Mouse (Mus musculus): ENCODE results near the gene Gm4559.
"Not testable (repeated sequence)": the region's sequence is repeated elsewhere in the genome, so short reads cannot be mapped to it uniquely, and the experiment has no call there.

The Gm4559 gene

DNA sequence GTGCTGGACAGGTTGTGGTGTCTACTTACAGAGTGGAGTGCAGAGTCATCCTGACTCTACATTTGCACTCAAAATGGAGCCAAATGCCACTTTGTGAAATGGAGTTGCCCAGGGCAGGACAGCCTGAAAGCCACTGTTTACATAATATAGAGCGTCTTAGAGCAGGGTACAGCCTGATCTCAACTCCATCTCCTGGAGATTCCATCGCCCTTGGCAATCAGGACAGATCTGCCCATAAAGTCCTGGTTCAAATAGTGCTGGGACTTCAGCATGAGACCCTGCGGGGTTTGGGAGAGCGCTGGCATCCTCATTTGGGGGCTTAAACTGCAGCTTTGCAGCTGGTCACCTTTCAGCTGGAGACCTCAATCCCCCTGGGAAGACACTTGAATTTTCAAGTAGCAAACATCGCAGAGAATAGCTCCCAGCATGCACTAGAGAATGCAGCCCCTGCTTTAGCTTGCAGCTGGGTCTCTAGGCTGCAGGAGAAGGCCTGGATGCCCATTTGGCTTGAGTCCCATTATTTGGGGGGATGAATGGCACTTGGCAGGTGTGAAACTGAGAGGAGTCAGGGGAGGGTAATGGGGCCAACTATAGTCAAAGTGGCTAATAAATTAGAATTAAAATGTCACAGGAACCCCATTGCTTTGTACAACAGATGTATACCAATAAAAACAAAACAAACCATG, 40.6 kb upstream of the Gm4559 start:
- Histone ChIP-seq H3K27me3 (ENCODE audit: insufficient read depth, low read length) (peaks cover 11% of the 10 kb centered on the region; the same call in 1 of the 2 replicates), H3K36me3 (ENCODE audit: insufficient read depth, low read length) (no peaks in the 10 kb centered on the region), H3K4me3 (replicated peaks; ENCODE audit: low read length) (no peak overlapping the region), H3K9me3 (ENCODE audit: low read length) (no peaks in the 10 kb centered on the region), H3K4me1 (replicated peaks; ENCODE audit: low read depth, low read length) (0 out of 2 replicates have a peak, but pooled peaks cover 9% of the 10 kb centered on the region)
- TF ChIP-seq POU5F1 (IDR thresholded peaks at IDR 0.05; ENCODE audit: borderline replicate concordance, low read length) (no peak), NANOG (IDR thresholded peaks at IDR 0.05; ENCODE audit: borderline replicate concordance, low read length) (no peak), CTCF (conservative IDR thresholded peaks at IDR 0.05; ENCODE audit: low read length) (no peak)

DNA sequence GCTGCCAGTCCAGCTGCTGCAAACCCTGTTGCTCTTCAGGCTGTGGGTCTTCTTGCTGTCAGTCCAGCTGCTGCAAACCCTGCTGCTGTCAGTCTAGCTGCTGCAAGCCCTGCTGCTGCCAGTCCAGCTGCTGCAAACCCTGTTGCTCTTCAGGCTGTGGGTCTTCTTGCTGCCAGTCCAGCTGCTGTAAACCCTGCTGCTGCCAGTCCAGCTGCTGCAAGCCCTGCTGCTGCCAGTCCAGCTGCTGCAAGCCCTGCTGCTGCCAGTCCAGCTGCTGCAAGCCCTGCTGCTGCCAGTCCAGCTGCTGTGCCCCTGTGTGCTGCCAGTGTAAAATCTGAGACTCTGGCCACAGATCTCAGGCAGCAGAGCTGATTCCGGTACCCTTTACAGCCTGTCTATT, 29.8 kb upstream of the Gm4559 start:
- not testable (repeated sequence) for H3K4me3 ChIP-seq (replicated peaks; ENCODE audit: low read length); H3K36me3 ChIP-seq (ENCODE audit: insufficient read depth, low read length); H3K4me1 ChIP-seq (replicated peaks; ENCODE audit: low read depth, low read length); H3K9me3 ChIP-seq (ENCODE audit: low read length)
- peaks cover 39% of the 10 kb centered on the region for H3K27me3 ChIP-seq (ENCODE audit: insufficient read depth, low read length)

DNA sequence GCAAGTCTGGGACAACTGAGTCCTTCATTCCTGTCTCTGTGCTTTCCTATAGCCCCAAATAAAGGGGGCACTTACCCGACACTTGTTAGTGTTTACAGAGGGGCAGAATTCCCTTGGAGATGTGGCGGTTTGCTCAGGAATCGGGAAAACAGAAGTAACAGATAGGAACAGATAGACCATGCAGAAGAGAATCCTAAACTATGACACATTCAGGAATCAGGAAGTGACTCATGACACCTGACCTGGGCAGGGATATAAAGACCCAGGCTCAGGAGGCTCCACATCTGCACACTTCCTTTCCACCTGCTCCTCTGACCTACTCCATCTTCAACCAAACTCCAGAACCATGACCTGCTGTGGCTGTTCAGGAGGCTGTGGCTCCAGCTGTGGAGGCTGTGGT, 29.1 kb upstream of the Gm4559 start, which contains the start of gene Krtap5-4:
Krtap5-4 (plus strand) TSS at position 301 of the 400 bp plus-strand sequence.
- Histone ChIP-seq H3K36me3 (ENCODE audit: insufficient read depth, low read length) (no peaks in the 10 kb centered on the region), H3K27me3 (ENCODE audit: insufficient read depth, low read length) (peaks cover 42% of the 10 kb centered on the region), H3K9me3 (ENCODE audit: low read length) (no peaks in the 10 kb centered on the region), H3K4me1 (replicated peaks; ENCODE audit: low read depth, low read length) (no peaks in the 10 kb centered on the region), H3K4me3 (replicated peaks; ENCODE audit: low read length) (no peak within 1 kb of the TSS)
- no peak for TF ChIP-seq CTCF (conservative IDR thresholded peaks at IDR 0.05; ENCODE audit: low read length)
- TF ChIP-seq POU5F1 (IDR thresholded peaks at IDR 0.05; ENCODE audit: borderline replicate concordance, low read length): no peak
- no peak for TF ChIP-seq NANOG (IDR thresholded peaks at IDR 0.05; ENCODE audit: borderline replicate concordance, low read length)

DNA sequence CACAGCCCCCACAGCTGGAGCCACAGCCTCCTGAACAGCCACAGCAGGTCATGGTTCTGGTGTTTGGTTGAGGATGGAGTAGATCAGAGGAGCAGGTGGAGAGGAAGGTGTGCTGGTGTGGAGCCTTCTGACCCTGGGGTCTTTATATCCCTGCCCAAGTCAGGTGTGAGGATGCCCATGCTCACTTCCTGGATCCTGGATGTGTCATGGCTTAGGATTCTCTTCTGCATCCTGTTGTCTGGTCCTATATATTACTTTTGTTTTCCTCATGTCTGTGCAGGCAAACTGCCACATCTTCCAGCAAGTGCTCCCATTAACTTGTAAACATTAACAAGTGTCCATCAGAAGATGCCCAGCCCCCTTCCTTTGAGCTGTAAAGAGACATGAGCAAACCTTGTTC, 22.9 kb upstream of the Gm4559 start, which contains the start of gene Krtap5-1:
Krtap5-1 (minus strand) TSS at position 101 of the 400 bp plus-strand sequence.
- Histone ChIP-seq H3K9me3 (ENCODE audit: low read length) (peaks cover 12% of the 10 kb centered on the region), H3K27me3 (ENCODE audit: insufficient read depth, low read length) (peaks cover 21% of the 10 kb centered on the region)
- H3K36me3 ChIP-seq (ENCODE audit: insufficient read depth, low read length); H3K4me1 ChIP-seq (replicated peaks; ENCODE audit: low read depth, low read length); H3K4me3 ChIP-seq (replicated peaks; ENCODE audit: low read length): not testable (repeated sequence)

DNA sequence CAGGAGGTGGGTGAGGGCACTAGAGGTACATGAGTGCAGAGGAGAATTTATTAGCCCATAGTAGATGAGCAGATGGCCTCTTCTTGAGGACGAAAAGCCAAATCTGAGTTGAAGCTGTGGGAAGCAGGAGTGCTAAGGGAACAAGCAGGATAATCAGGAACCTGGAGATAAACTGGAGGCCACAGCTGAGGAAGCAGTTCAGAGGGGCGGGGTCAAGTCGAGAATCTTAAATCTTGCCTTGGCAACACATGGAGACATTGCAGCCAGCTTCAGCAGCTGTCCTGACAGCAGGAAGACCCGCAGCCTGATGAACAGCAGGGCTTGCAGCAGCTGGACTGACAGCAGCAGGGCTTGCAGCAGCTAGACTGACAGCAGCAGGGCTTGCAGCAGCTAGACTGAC, 21.9 kb upstream of the Gm4559 start:
- not testable (repeated sequence) for H3K4me3 ChIP-seq (replicated peaks; ENCODE audit: low read length); H3K36me3 ChIP-seq (ENCODE audit: insufficient read depth, low read length); H3K4me1 ChIP-seq (replicated peaks; ENCODE audit: low read depth, low read length)
- Histone ChIP-seq H3K9me3 (ENCODE audit: low read length) (peaks cover 14% of the 10 kb centered on the region), H3K27me3 (ENCODE audit: insufficient read depth, low read length) (peaks cover 17% of the 10 kb centered on the region)

DNA sequence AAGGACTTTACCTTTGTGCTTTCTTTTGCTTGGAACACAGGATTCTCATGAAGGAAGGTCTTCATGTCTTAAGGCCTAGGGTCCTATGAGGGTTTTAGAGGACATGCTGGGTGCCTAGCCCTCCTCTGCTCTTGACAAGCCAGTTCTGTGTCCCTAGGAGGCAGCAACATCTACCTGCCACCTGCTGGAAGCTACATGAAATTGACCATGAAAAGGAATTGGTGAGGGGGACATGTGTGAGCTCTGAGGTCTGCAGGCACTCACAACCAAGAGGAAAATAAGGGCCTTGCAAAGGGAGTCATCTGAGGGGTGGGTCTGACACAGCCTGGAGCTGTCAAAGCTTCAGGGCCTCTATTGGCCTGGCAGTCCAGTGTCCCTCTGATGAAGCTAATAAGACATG, 21.3 kb upstream of the Gm4559 start:
- Histone ChIP-seq H3K4me3 (replicated peaks; ENCODE audit: low read length) (no peak overlapping the region), H3K4me1 (replicated peaks; ENCODE audit: low read depth, low read length) (no peaks in the 10 kb centered on the region), H3K27me3 (ENCODE audit: insufficient read depth, low read length) (peaks cover 14% of the 10 kb centered on the region), H3K9me3 (ENCODE audit: low read length) (peaks cover 21% of the 10 kb centered on the region), H3K36me3 (ENCODE audit: insufficient read depth, low read length) (no peaks in the 10 kb centered on the region)
- no peak for TF ChIP-seq NANOG (IDR thresholded peaks at IDR 0.05; ENCODE audit: borderline replicate concordance, low read length)
- peak; percentile 17; the same call in 1 of the 2 replicates for TF ChIP-seq CTCF (conservative IDR thresholded peaks at IDR 0.05; ENCODE audit: low read length)
- TF ChIP-seq POU5F1 (IDR thresholded peaks at IDR 0.05; ENCODE audit: borderline replicate concordance, low read length): no peak

DNA sequence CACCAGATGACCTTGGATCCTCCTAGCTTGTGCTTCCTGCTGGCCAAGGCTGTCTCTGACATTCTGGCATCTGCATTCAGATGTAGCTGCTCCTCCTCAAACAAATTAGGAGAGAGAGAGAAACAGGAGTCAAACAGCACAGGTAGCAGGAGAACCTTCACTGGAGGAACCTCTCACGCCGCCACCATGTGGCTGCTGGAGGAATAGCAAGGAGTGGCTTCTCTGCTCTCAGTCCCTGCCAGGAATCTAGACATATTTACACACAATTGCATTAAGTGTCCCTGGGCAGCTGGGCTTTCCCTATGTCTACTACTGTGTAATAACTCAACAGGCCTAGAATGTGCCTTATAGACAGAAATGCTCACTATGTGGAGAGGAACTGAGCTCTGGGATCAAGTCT, 19.7 kb upstream of the Gm4559 start:
- peak; percentile 32 for TF ChIP-seq CTCF (conservative IDR thresholded peaks at IDR 0.05; ENCODE audit: low read length)
- not testable (repeated sequence) for H3K36me3 ChIP-seq (ENCODE audit: insufficient read depth, low read length); H3K4me3 ChIP-seq (replicated peaks; ENCODE audit: low read length); H3K4me1 ChIP-seq (replicated peaks; ENCODE audit: low read depth, low read length)
- peaks cover 36% of the 10 kb centered on the region for H3K9me3 ChIP-seq (ENCODE audit: low read length)
- H3K27me3 ChIP-seq (ENCODE audit: insufficient read depth, low read length): peaks cover 10% of the 10 kb centered on the region

DNA sequence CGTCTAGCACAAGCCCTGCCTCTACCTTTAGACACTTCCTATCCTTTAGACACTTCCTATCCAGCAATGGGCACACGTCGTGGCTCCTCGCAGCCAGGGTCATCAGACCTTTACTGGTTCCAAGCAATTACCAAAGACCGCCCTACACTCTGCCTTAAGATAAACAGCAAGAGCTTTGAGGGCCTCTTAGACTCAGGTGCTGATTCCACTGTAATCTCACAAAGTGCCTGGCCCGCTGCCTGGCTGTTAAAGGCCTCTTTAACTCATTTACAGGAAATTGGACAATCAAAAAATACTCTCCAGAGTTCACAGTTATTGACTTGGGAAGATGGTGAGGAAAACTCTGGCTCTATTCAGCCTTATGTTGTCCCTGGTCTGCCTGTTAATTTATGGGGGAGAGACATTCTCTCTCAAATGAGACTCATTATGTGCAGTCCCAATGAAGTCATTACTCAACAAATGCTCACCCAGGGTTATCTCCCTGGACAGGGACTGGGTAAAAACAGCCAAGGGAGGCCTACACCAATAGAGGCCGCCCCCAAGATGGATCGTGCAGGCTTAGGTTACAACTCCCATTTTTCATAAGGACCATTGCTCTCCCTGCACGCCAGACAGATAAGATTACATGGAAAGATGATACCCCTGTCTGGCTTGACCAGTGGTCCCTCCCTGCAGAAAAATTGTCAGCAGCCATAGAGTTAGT, 11.9 kb upstream of the Gm4559 start:
- Histone ChIP-seq H3K27me3 (ENCODE audit: insufficient read depth, low read length) (peaks cover 54% of the 10 kb centered on the region), H3K9me3 (ENCODE audit: low read length) (peaks cover 21% of the 10 kb centered on the region)
- not testable (repeated sequence) for H3K4me3 ChIP-seq (replicated peaks; ENCODE audit: low read length); H3K36me3 ChIP-seq (ENCODE audit: insufficient read depth, low read length); H3K4me1 ChIP-seq (replicated peaks; ENCODE audit: low read depth, low read length)

DNA sequence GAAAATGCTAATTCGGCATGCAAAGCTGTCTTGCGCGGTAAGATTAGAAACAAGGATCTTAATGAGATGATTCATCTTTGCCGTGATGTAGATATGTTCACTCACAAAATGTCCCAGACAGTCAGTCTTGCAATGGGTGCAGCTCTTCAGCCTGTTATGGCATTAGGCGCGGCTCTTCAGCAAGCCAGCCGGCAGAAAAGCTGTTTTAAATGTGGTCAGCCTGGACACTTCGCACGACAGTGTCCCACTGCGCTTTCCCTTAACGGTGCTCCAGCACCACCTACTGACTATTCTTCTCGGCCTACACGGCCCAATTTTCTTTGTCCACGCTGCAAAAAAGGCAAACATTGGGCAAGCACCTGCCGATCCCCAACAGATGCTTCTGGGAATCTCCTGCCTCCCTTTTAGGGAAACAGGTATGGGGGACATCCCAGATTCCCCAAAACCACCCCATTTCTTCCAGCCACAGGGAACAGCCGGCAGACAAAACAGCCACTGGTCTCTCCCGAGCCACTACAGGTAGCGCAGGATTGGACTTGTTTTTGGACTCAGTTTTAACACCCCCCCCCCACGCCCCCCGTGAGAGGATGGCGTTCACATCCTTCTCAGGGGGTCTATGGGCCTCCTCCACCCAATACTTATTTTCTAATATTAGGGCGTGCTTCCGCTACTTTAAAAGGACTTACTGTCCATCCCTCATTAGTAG, 11.1 kb upstream of the Gm4559 start:
- TF ChIP-seq NANOG (IDR thresholded peaks at IDR 0.05; ENCODE audit: borderline replicate concordance, low read length): no peak
- no peak for TF ChIP-seq POU5F1 (IDR thresholded peaks at IDR 0.05; ENCODE audit: borderline replicate concordance, low read length)
- no peak for TF ChIP-seq CTCF (conservative IDR thresholded peaks at IDR 0.05; ENCODE audit: low read length)
- peaks cover 60% of the 10 kb centered on the region for H3K27me3 ChIP-seq (ENCODE audit: insufficient read depth, low read length)
- no peaks in the 10 kb centered on the region for H3K36me3 ChIP-seq (ENCODE audit: insufficient read depth, low read length)
- H3K4me1 ChIP-seq (replicated peaks; ENCODE audit: low read depth, low read length): peaks cover 10% of the 10 kb centered on the region
- H3K9me3 ChIP-seq (ENCODE audit: low read length): peaks cover 14% of the 10 kb centered on the region
- H3K4me3 ChIP-seq (replicated peaks; ENCODE audit: low read length): no peak overlapping the region

All from E14TG2a.4 (cell line).